Mouse (Mus musculus) myocyte (in vitro differentiated cells): Measurements from ENCODE around the gene Colca2. TPM values are rescaled to one million over a fixed set of nuclear protein-coding genes. Genes with fewer than 3 reads are reported as not detected.

Source experiments
- H3K27me3 ChIP-seq: one replicate; pipeline ENCODE4 v1.6.1; 2011; ENCODE audit not compliant: control insufficient read depth, insufficient read depth, insufficient read length
- H3K36me3 ChIP-seq: one replicate; pipeline ENCODE4 v1.6.1; 2011; ENCODE audit not compliant: control insufficient read depth, insufficient read depth
- H3K4me2 ChIP-seq: one replicate; pipeline ENCODE4 v1.6.1; 2011; ENCODE audit warnings: low read depth, control low read depth
- H3K4me3 ChIP-seq: one replicate; pipeline ENCODE4 v1.5.1; 2011; ENCODE audit warnings: mild to moderate bottlenecking, control low read depth, moderate library complexity
- H3K79me2 ChIP-seq: one replicate; pipeline ENCODE4 v1.6.1; 2011; ENCODE audit not compliant: control insufficient read depth, insufficient read depth
- H3ac ChIP-seq: one replicate; pipeline ENCODE4 v1.6.1; 2011; ENCODE audit not compliant: control insufficient read depth, insufficient read length
- CEBPB ChIP-seq: IDR thresholded peaks from 2 replicates; pipeline ENCODE4 v1.6.1; 2011; ENCODE audit warnings: mild to moderate bottlenecking, moderate library complexity; ENCODE audit not compliant: poor library complexity, insufficient read depth, severe bottlenecking
- E2F4 ChIP-seq: IDR thresholded peaks from one replicate; pipeline ENCODE4 v1.6.1; 2011; ENCODE audit warnings: mild to moderate bottlenecking, control low read depth, moderate library complexity; ENCODE audit not compliant: insufficient read depth
- MAX ChIP-seq: IDR thresholded peaks from one replicate; pipeline ENCODE4 v1.6.1; 2011; ENCODE audit warnings: low read depth, mild to moderate bottlenecking, control low read depth
- MYOD1 ChIP-seq, 3 experiments: IDR thresholded peaks; one replicate each; pipeline ENCODE4 v1.6.1; 2011; ENCODE audit warnings: control low read depth in 2 of 3, low read depth in 2 of 3, mild to moderate bottlenecking in 2 of 3, moderate library complexity in 1 of 3; ENCODE audit not compliant: insufficient read length in 2 of 3, control insufficient read depth in 1 of 3
- MYOG ChIP-seq, 3 experiments: IDR thresholded peaks; one replicate each; pipeline ENCODE4 v1.6.1; 2011; ENCODE audit warnings: control low read depth in 2 of 3, low read depth in 2 of 3, mild to moderate bottlenecking in 2 of 3; ENCODE audit not compliant: insufficient read length in 2 of 3, control insufficient read depth in 1 of 3, insufficient read depth in 1 of 3
- POLR2A ChIP-seq: IDR thresholded peaks from one replicate; pipeline ENCODE4 v1.6.1; 2011; ENCODE audit warnings: low read depth, mild to moderate bottlenecking, control low read depth, moderate library complexity; ENCODE audit not compliant: insufficient read length
- POLR2AphosphoS2 ChIP-seq: IDR thresholded peaks from one replicate; pipeline ENCODE4 v1.6.1; 2011; ENCODE audit warnings: low read depth, control low read depth; ENCODE audit not compliant: insufficient read length
- REST ChIP-seq: IDR thresholded peaks from one replicate; pipeline ENCODE4 v1.6.1; 2011; ENCODE audit warnings: mild to moderate bottlenecking, control low read depth, moderate library complexity; ENCODE audit not compliant: insufficient read depth, insufficient read length
- SRF ChIP-seq: IDR thresholded peaks from one replicate; pipeline ENCODE4 v1.6.1; 2011; ENCODE audit warnings: low read depth; ENCODE audit not compliant: control insufficient read depth, insufficient read length
- TCF12 ChIP-seq: IDR thresholded peaks from one replicate; pipeline ENCODE4 v1.6.1; 2011; ENCODE audit warnings: mild to moderate bottlenecking, control low read depth; ENCODE audit not compliant: poor library complexity, insufficient read depth, severe bottlenecking
- TCF3 ChIP-seq: IDR thresholded peaks from one replicate; pipeline ENCODE4 v1.6.1; 2011; ENCODE audit warnings: low read depth, control low read depth; ENCODE audit not compliant: insufficient read length
- USF1 ChIP-seq: IDR thresholded peaks from one replicate; pipeline ENCODE4 v1.6.1; 2011; ENCODE audit warnings: low read depth, mild to moderate bottlenecking, control low read depth, moderate library complexity
- polyA plus RNA-seq: library from polyadenylated mRNA; unstranded; fragments of >200 nt; fragmentation: generic; extraction: Trizol; gene quantifications from one replicate; pipeline ENCODE4 v1.2.1, GENCODE M21; 2012; ENCODE audit warnings: missing spikeins

Colca2 gene
- polyA plus RNA-seq, 1 experiment, result 2.9 TPM

GRCm38 (mm10) chr9:51320096-51320495 lies 41.7 kb upstream of the Colca2 start:
- H3ac ChIP-seq, result no peak overlapping the region
- no peak overlapping the region for H3K4me2 ChIP-seq
- H3K79me2 ChIP-seq, result no peaks in the 10 kb centered on the region
- peaks cover 41% of the 10 kb centered on the region for H3K27me3 ChIP-seq
- H3K4me3 ChIP-seq, result no peak overlapping the region
- H3K36me3 ChIP-seq, result no peaks in the 10 kb centered on the region
- TF ChIP-seq MYOG (IDR thresholded peaks at IDR 0.05; ENCODE audit: control insufficient read depth in 1 of 3, insufficient read depth in 1 of 3, insufficient read length in 2 of 3, low read depth in 2 of 3) (no peak), TCF12 (no peak), E2F4 (no peak), MAX (no peak), MYOD1 (IDR thresholded peaks at IDR 0.05; ENCODE audit: control insufficient read depth in 1 of 3, insufficient read length in 2 of 3, low read depth in 2 of 3) (no peak), POLR2AphosphoS2 (no peak), REST (no peak), POLR2A (no peak), USF1 (no peak)

DNA sequence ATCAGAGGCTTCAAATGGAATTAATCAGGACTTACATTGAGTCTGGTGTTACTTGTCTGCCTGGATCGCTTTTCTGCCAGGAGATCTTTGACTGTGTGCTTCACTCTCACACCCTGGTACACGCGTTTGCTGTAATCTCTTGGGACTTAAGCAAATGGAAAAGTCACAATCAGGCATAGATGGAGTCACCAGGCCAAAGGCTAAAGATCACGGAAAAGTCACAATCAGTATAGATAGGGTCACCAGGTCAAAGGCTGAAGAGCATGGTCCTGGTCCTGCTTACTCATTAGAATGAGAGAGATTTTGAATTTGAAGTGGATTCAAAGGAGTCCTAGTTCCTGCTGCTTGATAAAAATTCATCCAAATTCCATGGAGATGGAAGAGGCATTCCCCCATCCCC lies 39.9 kb upstream of the Colca2 start:
- Histone ChIP-seq H3K4me2 (no peak overlapping the region), H3K4me3 (no peak overlapping the region), H3ac (no peak overlapping the region), H3K36me3 (no peaks in the 10 kb centered on the region), H3K79me2 (no peaks in the 10 kb centered on the region), H3K27me3 (peaks cover 28% of the 10 kb centered on the region)
- TF ChIP-seq MYOD1 (IDR thresholded peaks at IDR 0.05; ENCODE audit: control insufficient read depth in 1 of 3, insufficient read length in 2 of 3, low read depth in 2 of 3), result no peak
- TF ChIP-seq SRF, result no peak

GRCm38 (mm10) chr9:51317322-51317721 lies 39.0 kb upstream of the Colca2 start:
- H3K4me2 ChIP-seq, result no peak overlapping the region
- no peak for TF ChIP-seq E2F4
- H3K4me3 ChIP-seq, result no peak overlapping the region
- peaks cover 25% of the 10 kb centered on the region for H3K27me3 ChIP-seq
- H3K36me3 ChIP-seq, result no peaks in the 10 kb centered on the region
- H3ac ChIP-seq, result no peak overlapping the region
- no peaks in the 10 kb centered on the region for H3K79me2 ChIP-seq

GRCm38 (mm10) chr9:51315402-51316063 lies 37.2 kb upstream of the Colca2 start:
- TF ChIP-seq MYOG (IDR thresholded peaks at IDR 0.05; ENCODE audit: control insufficient read depth in 1 of 3, insufficient read depth in 1 of 3, insufficient read length in 2 of 3, low read depth in 2 of 3) (no peak), E2F4 (no peak), MAX (no peak), USF1 (no peak)
- H3K36me3 ChIP-seq, result no peaks in the 10 kb centered on the region
- H3K27me3 ChIP-seq, result peaks cover 19% of the 10 kb centered on the region
- no peak overlapping the region for H3K4me2 ChIP-seq
- H3ac ChIP-seq, result no peak overlapping the region
- no peaks in the 10 kb centered on the region for H3K79me2 ChIP-seq
- H3K4me3 ChIP-seq, result no peak overlapping the region

DNA sequence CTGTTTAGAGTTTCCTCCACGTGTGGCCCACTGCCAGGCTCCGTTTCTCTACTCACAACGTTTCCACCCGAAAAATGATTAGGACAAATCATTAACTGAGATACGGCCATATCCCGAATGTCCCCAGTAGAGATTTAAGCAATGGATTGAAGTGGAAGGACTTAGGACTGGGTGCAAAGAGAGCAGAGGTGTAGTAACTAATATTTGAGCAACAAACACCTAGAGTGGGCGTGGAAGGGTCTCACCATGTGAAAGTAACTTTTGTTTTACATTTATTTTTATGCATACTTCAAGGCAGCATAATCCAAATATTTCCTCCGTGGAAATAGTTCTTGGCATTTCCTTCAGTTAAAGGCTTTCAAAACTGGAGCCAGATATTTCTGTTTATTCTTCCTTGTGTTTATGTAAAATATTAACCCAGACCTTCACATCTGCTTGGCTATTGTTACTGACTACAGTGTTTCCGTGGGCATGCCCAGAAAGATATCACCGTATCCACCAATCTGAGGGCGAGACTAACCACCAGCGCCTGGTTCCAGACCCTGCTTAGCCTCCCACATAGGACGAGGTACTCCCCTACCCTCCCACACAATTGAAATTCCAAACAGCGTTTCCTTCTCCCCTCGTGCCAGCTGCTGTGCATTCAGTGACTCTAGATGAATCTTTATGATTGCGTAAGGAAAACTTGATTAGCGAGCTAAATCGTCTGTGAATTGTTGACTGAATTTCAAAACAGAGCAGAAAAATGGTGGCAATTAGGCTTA lies 34.4 kb upstream of the Colca2 start:
- Histone ChIP-seq H3K79me2 (no peaks in the 10 kb centered on the region), H3K36me3 (no peaks in the 10 kb centered on the region), H3K4me2 (no peak overlapping the region), H3ac (no peak overlapping the region), H3K27me3 (peaks cover 19% of the 10 kb centered on the region), H3K4me3 (no peak overlapping the region)
- TF ChIP-seq REST (no peak), TCF3 (no peak), MYOG (IDR thresholded peaks at IDR 0.05; ENCODE audit: control insufficient read depth in 1 of 3, insufficient read depth in 1 of 3, insufficient read length in 2 of 3, low read depth in 2 of 3) (no peak), E2F4 (no peak), CEBPB (no peak)

GRCm38 (mm10) chr9:51310515-51310914 lies 32.1 kb upstream of the Colca2 start:
- no peak for TF ChIP-seq MYOG (IDR thresholded peaks at IDR 0.05; ENCODE audit: control insufficient read depth in 1 of 3, insufficient read depth in 1 of 3, insufficient read length in 2 of 3, low read depth in 2 of 3)
- TF ChIP-seq REST, result no peak
- no peak for TF ChIP-seq MYOD1 (IDR thresholded peaks at IDR 0.05; ENCODE audit: control insufficient read depth in 1 of 3, insufficient read length in 2 of 3, low read depth in 2 of 3)
- TF ChIP-seq SRF, result no peak
- no peak for TF ChIP-seq TCF12
- no peak for TF ChIP-seq POLR2A
- no peak for TF ChIP-seq TCF3
- TF ChIP-seq USF1, result no peak
- no peak for TF ChIP-seq E2F4
- TF ChIP-seq POLR2AphosphoS2, result no peak
- TF ChIP-seq MAX, result no peak
- TF ChIP-seq CEBPB, result no peak
- Histone ChIP-seq H3K4me2 (no peak overlapping the region), H3K27me3 (peaks cover 1% of the 10 kb centered on the region)

More at GRCm38 (mm10) chr9:51310515-51310914, 32.1 kb upstream of the Colca2 start:
- H3K36me3 ChIP-seq, result no peaks in the 10 kb centered on the region
- H3K4me3 ChIP-seq, result no peak overlapping the region
- H3ac ChIP-seq, result no peak overlapping the region
- no peaks in the 10 kb centered on the region for H3K79me2 ChIP-seq
